Mouse (Mus musculus): ENCODE measurements at regions not wholly inside any gene's neighbourhood (a gene's known extent, or its start where the extent isn't known, plus 50 kb on each side); places are given as distances from the start of the nearest gene placed in this dataset.

DNA sequence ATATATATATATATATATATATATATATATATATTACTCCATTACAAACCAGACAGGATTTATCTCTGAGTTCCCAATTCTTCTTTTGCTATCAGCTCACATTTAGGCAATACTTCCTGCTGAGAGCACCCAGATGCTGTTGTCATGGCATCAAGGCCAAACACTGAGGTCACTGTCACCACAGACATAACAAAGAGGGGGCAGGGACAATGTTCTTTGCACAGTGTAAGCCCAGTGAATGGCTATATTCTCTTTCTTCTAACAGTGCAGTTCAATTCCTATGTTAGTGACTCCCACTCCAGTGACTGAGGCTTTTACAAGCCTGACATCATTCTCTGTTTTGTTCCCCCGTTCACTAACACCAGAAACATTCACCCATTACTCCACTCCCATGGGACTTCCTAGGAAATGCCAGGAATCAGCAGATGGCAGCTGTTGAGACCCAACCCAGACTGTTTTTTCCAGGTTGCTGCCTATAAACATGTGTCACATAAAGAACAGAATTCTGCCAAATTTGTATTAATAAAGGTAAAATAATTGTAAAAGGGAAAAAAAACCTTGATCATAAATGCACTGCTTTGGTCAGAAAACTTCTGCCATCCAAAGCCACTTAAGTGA lies 289.5 kb downstream of the Slc22a22 start:
- DNase-seq (ENCODE audit: low spot score): no peak

DNA sequence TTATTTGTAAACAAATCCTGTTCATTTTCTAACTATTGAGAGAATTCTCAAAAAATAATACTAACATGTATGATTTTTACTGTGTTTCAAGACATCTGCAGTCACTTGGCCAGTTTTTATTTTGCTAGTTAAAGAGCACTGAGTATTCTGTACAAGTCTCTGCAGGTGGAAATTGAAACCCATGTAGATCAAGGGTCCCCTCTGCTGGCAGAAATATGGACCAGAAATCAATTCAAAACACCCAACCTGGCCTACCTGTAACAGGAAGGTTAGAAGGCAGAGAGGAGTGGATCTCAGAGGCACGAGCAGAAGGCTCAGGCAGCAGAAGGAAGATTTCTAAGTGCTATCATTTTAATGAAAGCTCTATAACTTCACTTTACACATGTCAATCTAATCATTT lies 298.3 kb downstream of the Slc22a22 start:
- no peak for DNase-seq (ENCODE audit: low spot score)

DNA sequence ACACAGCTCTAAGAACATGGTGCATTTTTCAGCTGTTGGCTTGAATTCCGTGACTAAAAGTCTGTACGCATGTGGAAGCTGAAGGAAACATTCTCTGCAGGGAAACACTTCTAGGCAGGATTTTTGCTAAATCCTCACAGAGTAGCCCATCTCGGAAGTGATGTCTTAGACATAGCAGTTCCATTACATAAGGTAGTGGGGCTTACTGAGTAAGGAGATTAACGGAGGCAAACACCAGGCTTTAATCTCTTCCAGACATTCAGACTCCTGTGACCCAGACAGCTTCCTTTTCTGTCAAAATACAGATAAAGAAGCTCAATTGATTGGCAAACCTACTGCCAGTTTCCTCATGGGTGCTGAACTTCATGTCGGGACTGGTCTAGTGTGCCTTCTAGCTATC lies 304.7 kb downstream of the Slc22a22 start:
- DNase-seq (ENCODE audit: low spot score): peak; percentile 2

DNA sequence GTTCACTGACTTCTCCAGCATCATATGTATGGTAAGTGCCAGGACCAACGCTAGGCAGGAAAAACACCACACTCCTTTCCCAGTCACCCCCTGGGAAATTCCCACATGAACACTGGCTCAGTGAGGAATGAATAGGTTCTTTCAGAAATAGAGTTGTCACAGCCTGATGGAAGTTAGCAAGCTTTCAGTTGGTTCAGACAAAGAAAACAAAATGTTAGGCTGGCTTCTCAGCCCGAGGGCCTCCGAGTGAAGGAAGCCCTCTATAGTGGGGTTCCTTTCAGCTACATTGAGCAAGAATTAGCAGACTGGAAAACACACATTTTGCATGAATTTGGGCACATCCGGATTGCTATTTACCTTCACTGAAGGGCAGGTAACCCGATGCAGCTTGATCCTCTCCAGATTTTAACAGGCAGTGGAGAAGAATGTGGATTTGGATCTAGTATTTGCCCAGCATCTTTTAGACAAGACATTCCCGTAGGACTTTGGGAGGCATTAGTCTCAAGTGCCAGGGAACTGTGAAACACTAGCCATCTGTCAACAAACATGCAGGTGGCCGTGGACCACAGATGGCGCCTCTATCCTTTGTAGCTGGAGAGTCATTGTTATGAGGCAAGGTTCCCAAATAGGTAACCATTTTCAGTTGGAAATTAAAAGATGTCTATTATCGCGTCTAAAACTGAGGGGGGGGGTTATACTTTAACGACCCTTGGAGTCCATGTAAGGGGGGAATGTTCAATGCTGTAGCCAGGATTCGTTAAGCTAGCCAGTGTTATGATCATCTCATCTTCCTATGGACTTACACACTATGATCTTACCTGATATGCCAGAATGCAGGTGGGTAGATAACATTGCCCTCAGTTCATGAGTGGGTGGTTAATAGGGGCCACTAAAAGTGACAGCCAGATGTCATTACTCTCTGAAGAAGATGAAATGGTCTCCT lies 314.8 kb downstream of the Slc22a22 start:
- no peak for DNase-seq (ENCODE audit: low spot score)

DNA sequence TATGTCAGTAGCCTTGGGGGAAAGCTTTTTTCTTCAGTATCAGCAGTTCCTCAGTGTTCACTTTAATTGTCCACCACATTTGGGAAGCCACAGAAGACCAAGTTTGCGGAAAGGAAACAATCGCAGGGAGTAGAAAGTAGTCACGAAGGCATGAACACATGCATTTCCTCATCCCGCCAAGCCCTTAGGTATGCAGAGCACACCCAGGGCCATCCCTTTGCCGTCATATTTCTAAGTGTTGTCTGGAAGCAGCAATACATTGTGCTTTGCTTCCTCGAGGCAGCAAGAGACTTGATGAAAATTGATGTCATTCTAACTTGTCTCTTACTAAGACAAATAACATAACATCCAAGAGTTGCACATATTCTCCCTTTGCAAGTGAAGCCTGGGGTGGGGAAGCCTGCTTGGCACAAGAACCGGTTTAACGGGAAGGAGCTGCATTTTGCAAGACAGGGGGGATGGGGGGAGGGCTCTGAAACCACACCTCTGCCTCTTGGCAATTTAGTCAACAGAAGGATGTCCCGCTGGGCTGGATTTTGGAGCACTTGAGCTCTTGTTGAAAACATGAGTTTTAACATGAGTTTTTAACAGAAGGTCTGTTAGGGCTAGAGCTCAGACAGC lies 337.2 kb downstream of the Slc22a22 start:
- DNase-seq (ENCODE audit: low spot score): no peak

DNA sequence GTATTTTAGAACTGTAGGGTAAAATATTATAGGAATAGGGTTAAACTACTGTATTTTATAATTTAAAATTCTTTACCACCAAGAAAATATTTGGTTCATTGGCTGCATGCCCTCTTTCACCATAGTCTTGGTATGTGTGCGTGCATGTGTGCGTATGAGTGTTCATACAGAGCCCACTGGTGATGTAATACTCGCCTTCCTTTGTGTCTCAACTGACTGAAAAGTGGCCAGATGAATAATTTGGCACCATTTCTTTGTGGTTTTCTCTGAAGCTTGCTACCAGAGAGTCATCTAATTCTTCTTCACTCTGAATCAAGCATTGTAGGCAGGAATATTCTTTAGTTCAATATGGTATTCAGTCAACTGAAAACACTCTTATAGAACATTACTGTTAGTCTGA lies 372.7 kb downstream of the Slc22a22 start:
- no peak for DNase-seq (ENCODE audit: low spot score)

DNA sequence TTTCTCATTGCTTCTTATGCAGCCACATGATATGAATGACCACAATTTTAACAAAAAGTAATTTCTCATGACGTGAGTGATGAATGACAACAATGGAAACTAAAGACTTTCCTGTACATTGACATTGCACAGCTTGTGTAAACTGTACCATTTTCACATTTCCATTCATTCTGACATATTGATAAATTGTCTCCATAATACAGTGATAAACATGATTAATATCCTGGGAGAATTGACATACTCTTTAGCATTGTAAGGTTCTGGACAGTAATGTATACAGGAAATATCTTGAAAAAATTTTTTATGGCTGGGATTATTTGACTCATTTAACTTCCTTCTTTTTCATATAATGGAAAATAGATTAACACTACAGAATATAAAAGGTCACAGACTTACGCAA lies 380.1 kb downstream of the Slc22a22 start:
- no peak for DNase-seq (ENCODE audit: low spot score)

DNA sequence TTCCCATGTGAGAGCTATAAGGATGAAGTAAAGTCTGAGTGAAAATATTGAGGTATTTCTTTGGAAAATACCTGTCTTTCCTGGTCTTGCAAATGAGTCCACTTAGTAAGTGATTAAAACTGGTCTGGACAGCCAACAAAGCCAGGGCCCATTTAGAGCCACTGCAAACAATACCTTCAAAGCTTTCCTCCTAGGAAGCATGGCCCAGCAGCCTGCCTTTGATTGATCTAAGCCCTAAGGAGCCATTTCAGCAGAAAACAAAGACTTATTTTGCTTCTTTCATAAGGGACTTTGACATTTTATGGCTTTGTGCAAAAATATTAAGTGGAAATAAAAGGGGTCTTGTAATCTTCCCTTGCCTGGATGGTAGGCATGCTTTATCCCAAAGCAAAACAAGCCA lies 397.6 kb downstream of the Slc22a22 start:
- DNase-seq (ENCODE audit: low spot score): no peak

DNA sequence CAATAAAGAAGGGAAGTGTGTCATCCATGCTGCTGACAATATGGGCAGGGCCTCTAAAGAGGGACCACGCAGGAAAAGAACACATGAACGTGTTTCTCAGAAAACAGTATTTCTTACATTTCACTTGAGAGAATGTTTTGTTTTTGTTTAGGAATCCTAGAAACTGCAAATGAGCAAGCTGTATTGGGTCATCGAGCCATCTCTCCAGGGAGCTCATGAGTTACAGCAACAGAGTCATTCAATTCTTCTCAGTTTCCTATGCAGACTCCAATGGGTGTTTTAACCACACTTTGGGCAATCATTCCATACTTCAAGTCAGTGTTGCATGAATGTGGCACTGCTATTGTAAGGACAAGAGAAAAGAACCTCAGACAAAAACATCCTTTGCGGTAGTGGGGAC lies 403.6 kb downstream of the Slc22a22 start:
- DNase-seq (ENCODE audit: low spot score): no peak

DNA sequence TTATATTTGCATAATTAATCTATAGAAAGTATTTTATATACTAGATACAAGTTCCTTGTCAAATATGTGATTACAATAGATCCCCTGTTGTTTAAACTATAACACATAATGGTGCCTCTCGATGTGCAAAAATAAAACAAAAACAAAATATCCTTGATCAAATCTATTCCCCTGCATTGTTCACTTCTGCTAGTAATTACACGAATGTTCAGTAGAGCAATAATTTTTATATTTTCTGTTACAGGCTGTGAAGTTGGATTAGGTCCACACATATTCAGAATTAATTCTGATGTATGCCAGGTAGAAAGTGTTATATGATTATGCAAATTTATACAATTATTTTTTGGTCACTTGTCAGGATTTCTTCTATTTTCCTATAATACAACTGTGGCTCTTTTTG lies 415.9 kb downstream of the Slc22a22 start:
- DNase-seq (ENCODE audit: low spot score): no peak

DNA sequence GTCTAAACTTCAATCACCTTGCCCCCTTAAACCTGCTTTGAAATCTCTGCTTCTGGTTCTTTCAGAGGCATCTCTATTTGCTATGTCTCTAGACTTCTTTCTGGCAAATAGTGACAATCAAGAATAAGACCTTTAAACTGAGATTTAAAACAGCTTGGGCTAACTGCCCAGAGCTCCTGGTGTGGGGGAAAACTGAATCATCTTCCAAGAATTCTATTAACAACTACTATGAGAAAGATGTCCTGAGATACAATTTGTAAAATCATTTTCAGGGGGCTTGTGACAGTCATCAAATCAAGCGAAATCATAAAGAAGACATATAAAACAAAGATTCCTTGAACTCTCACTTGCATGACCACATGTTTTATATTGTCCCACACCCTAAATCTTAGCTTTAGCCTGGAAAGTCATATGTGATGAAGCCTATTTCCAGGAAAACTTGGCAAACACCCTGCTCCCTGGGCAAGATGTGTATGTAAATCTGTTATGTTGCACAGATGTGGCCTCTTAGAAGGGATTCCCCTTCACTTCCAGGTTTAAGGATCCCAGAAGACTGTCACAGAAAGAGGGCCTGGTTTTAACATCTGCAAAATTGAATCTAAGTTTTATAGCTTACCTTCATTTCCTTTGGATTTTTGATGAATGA lies 417.8 kb downstream of the Slc22a22 start:
- DNase-seq (ENCODE audit: low spot score): no peak

DNA sequence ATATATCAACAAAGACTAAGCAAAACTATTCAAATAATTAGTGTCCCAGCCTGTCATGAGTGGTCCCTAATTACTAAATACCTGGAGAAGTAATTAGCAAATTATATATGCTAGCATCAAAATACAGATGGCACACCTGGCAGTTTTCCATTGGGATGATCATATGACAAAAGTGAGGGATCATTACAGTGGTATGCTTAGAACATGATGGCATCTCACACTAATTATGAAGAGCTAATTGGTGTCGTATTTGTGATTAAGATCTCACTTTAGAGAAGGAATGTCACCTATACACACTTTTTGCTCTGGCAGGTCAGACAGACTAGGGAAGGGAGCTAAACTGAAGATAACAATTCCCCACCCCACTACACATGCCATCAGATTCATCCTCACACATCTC lies 425.1 kb downstream of the Slc22a22 start:
- no peak for DNase-seq (ENCODE audit: low spot score)

DNA sequence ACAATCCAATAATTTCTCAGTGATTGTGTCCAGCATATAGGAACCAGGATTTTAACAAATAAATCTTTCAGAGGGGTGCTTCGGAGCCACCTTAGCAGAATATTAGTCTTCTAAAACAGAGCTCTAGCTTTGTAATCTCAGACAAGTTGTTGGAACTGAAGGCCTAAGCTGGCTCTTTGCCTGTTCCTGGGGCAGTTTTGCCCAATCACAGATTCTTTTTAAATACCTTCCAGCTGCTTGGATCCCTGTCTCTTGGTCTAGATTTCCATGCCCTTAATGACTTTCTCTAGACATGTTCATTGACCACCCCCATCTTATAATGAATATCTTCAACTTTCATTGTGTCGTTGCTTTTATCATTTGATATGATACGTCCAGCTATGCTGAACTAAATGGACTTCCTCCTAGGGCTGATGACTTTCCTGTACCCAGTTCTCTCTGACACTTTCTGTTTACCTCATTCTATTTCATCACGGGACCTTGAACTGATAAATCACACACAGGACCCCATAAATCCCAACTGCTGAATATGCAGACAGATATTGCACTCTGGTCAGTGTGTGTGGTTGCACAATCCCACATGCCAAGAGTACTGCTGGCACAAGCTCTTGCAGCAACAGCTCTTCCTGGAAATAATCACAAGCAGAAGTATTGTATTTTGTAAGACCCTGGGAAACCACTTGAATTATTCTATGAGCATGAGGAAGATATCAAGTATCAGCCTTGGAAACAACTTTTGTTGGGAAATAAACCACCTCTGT lies 440.4 kb downstream of the Slc22a22 start:
- no peak for DNase-seq (ENCODE audit: low spot score)

DNA sequence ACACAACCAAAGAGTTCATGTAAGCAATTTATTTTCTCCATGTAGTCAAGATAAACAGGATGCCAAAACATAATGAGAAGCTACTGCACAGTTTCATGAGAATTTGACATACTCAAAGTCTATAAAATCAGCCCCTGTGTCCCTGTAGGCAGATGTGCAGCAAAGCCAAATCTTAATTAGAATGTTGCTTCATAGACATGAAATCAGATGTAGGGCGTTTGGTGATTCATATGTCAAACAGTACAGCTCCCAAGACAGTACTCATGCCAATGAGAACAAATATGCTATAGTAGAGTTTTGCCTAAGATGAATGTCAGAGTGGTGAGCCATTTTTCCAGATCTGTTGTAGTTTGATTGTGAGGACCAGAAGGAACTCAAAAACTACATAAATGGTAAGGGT lies 444.4 kb downstream of the Slc22a22 start:
- DNase-seq (ENCODE audit: low spot score): no peak
